Mouse (Mus musculus) limb, embryonic 12.5 days (tissue): ENCODE measurements around the gene Vps26c. TPM values are rescaled to one million over a fixed set of nuclear protein-coding genes. Genes with fewer than 3 reads are reported as not detected.
A peak's percentile ranks its signal among the peaks of the same experiment; 100 is the strongest.

ENCODE experiments used
- ATAC-seq: fragments of 200-750 bp; cut with Nextera tagmentation; 2 replicates; pipeline ENCODE4 v1.8.0; 2017; ENCODE audit warnings: low read depth, moderate TSS enrichment; ENCODE audit not compliant: insufficient number of reproducible peaks, insufficient read depth, low FRiP score, low TSS enrichment
- H3K27ac ChIP-seq: fragments of 300-500 bp; sonication (generic); 2 replicates; pipeline ENCODE4 v1.5.1; 2016; ENCODE audit warnings: mild to moderate bottlenecking, moderate library complexity
- H3K27me3 ChIP-seq: fragments of 300-500 bp; sonication (generic); 2 replicates; pipeline ENCODE4 v1.6.1; 2016; ENCODE audit warnings: mild to moderate bottlenecking, moderate library complexity
- H3K36me3 ChIP-seq: fragments of 300-500 bp; sonication (generic); 2 replicates; pipeline ENCODE4 v1.6.1; 2016; ENCODE audit warnings: mild to moderate bottlenecking, moderate library complexity
- H3K4me1 ChIP-seq: fragments of 300-500 bp; sonication (generic); replicated peaks from 2 replicates; pipeline ENCODE4 v1.6.1; 2016
- H3K4me2 ChIP-seq: fragments of 300-500 bp; sonication (generic); 2 replicates; pipeline ENCODE4 v1.6.1; 2016; ENCODE audit warnings: mild to moderate bottlenecking, moderate library complexity
- H3K4me3 ChIP-seq: fragments of 300-500 bp; sonication (generic); replicated peaks from 2 replicates; pipeline ENCODE4 v1.5.1; 2016; ENCODE audit warnings: mild to moderate bottlenecking
- H3K9ac ChIP-seq: fragments of 300-500 bp; sonication (generic); replicated peaks from 2 replicates; pipeline ENCODE4 v1.6.1; 2016; ENCODE audit warnings: mild to moderate bottlenecking, moderate library complexity
- H3K9me3 ChIP-seq: fragments of 300-500 bp; sonication (generic); 2 replicates; pipeline ENCODE4 v1.6.1; 2016; ENCODE audit warnings: mild to moderate bottlenecking, moderate library complexity
- WGBS: fragments of 180-500 bp; shearing (Covaris S2); methylation state at CpG from one replicate; pipeline ENCODE4 v1.1.7; 2016; 5-methylcytosine and 5-hydroxymethylcytosine counted together
- polyA plus RNA-seq: library from polyadenylated mRNA; unstranded; fragments of >200 nt; fragmentation: Nextera tagmentation; extraction: Ambion mirVana; gene quantifications from 2 replicates; pipeline ENCODE4 v1.2.1, GENCODE M21; 2016

Vps26c gene
- 52.4 and 61.7 TPM in 2 replicates for polyA plus RNA-seq

GRCm38 (mm10) chr16:94526344-94527151 is at the start of gene Vps26c:
Gene Vps26c (minus strand): TSS chr16:94526830.
- under 1% methylated on average over 92 of the region's 93 CpGs for WGBS
- Histone ChIP-seq H3K9me3 (no peaks in the 10 kb centered on the region), H3K4me3 (peak within 1 kb of the TSS; percentile 72), H3K27ac (peak within 1 kb of the TSS; percentile 93), H3K4me2 (peak within 1 kb of the TSS; percentile 66), H3K27me3 (no peaks in the 10 kb centered on the region), H3K4me1 (peaks cover 24% of the 10 kb centered on the region), H3K9ac (peak within 1 kb of the TSS; percentile 74), H3K36me3 (no peaks in the 10 kb centered on the region)
- peak; percentile 91 for ATAC-seq

GRCm38 (mm10) chr16:94575757-94576156 is 49.1 kb upstream of the Vps26c start:
- no peak for ATAC-seq
- H3K4me3 ChIP-seq = no peak overlapping the region
- 56% methylated on average over 5 of the region's 5 CpGs for WGBS
- no peaks in the 10 kb centered on the region for H3K27me3 ChIP-seq
- H3K9ac ChIP-seq = no peak overlapping the region
- H3K9me3 ChIP-seq = no peaks in the 10 kb centered on the region
- H3K36me3 ChIP-seq = no peaks in the 10 kb centered on the region
- no peak overlapping the region for H3K4me2 ChIP-seq
- no peak overlapping the region for H3K27ac ChIP-seq
- H3K4me1 ChIP-seq = peaks cover 62% of the 10 kb centered on the region

- no peak overlapping the region for H3K27ac ChIP-seq
- no peaks in the 10 kb centered on the region for H3K36me3 ChIP-seq
- no peaks in the 10 kb centered on the region for H3K27me3 ChIP-seq
- H3K4me3 ChIP-seq = no peak overlapping the region
- H3K9ac ChIP-seq = no peak overlapping the region
- no peak overlapping the region for H3K4me2 ChIP-seq
- no peak for ATAC-seq
- peaks cover 55% of the 10 kb centered on the region for H3K4me1 ChIP-seq
- H3K9me3 ChIP-seq = no peaks in the 10 kb centered on the region
Measured at GRCm38 (mm10) chr16:94574718-94575094, 48.1 kb upstream of the Vps26c start.

- ATAC-seq = no peak
- no peak overlapping the region for H3K4me3 ChIP-seq
- H3K9me3 ChIP-seq = no peaks in the 10 kb centered on the region
- H3K27me3 ChIP-seq = no peaks in the 10 kb centered on the region
- no peak overlapping the region for H3K27ac ChIP-seq
- 93% methylated on average over 3 of the region's 3 CpGs for WGBS
- H3K4me2 ChIP-seq = no peak overlapping the region
- H3K4me1 ChIP-seq = peaks cover 52% of the 10 kb centered on the region
- no peak overlapping the region for H3K9ac ChIP-seq
- no peaks in the 10 kb centered on the region for H3K36me3 ChIP-seq
Measured at GRCm38 (mm10) chr16:94574025-94574717, 47.5 kb upstream of the Vps26c start.

- H3K27me3 ChIP-seq = no peaks in the 10 kb centered on the region
- H3K9me3 ChIP-seq = no peaks in the 10 kb centered on the region
- ATAC-seq = no peak
- WGBS = 58% methylated on average over 2 of the region's 2 CpGs
- no peak overlapping the region for H3K27ac ChIP-seq
- H3K9ac ChIP-seq = no peak overlapping the region
- no peak overlapping the region for H3K4me3 ChIP-seq
- H3K36me3 ChIP-seq = no peaks in the 10 kb centered on the region
- H3K4me2 ChIP-seq = peak overlapping the region; percentile 31
- peaks cover 48% of the 10 kb centered on the region for H3K4me1 ChIP-seq
Measured at GRCm38 (mm10) chr16:94572422-94572821, 45.8 kb upstream of the Vps26c start.

- Histone ChIP-seq H3K4me2 (peak overlapping the region; percentile 79), H3K27ac (peak overlapping the region; percentile 100), H3K9ac (peak overlapping the region; percentile 99), H3K36me3 (no peaks in the 10 kb centered on the region), H3K4me3 (peak overlapping the region; percentile 97), H3K9me3 (no peaks in the 10 kb centered on the region), H3K4me1 (peaks cover 39% of the 10 kb centered on the region), H3K27me3 (no peaks in the 10 kb centered on the region)
- ATAC-seq = no peak
- WGBS = 31% methylated on average over 10 of the region's 10 CpGs
Measured at GRCm38 (mm10) chr16:94571111-94571993, 44.7 kb upstream of the Vps26c start.

GRCm38 (mm10) chr16:94570361-94571041 is 43.9 kb upstream of the Vps26c start:
- Histone ChIP-seq H3K4me1 (peaks cover 31% of the 10 kb centered on the region), H3K9me3 (no peaks in the 10 kb centered on the region), H3K9ac (peak overlapping the region; percentile 99), H3K4me3 (peak overlapping the region; percentile 97), H3K27me3 (no peaks in the 10 kb centered on the region), H3K36me3 (no peaks in the 10 kb centered on the region), H3K4me2 (peak overlapping the region; percentile 79), H3K27ac (peak overlapping the region; percentile 100)
- WGBS = under 1% methylated on average over 80 of the region's 88 CpGs
- no peak for ATAC-seq

GRCm38 (mm10) chr16:94569229-94570176 is 42.9 kb upstream of the Vps26c start, which contains the start of gene Dyrk1a:
Gene Dyrk1a (plus strand): TSS chr16:94570010.
- WGBS = under 1% methylated on average over 114 of the region's 133 CpGs
- H3K9me3 ChIP-seq = no peaks in the 10 kb centered on the region
- H3K27me3 ChIP-seq = no peaks in the 10 kb centered on the region

GRCm38 (mm10) chr16:94568335-94569228 is 42.0 kb upstream of the Vps26c start:
- Histone ChIP-seq H3K4me1 (peaks cover 25% of the 10 kb centered on the region), H3K9ac (peak overlapping the region; percentile 99), H3K36me3 (no peaks in the 10 kb centered on the region), H3K27me3 (no peaks in the 10 kb centered on the region), H3K4me2 (peak overlapping the region; percentile 59), H3K27ac (peak overlapping the region; percentile 100), H3K9me3 (no peaks in the 10 kb centered on the region), H3K4me3 (peak overlapping the region; percentile 97)
- ATAC-seq = peak; percentile 88
- WGBS = 2% methylated on average over 53 of the region's 53 CpGs

More at GRCm38 (mm10) chr16:94569229-94570176, 42.9 kb upstream of the Vps26c start, which contains the start of gene Dyrk1a:
- Histone ChIP-seq H3K9ac (peak within 1 kb of the TSS; percentile 99), H3K4me2 (peak within 1 kb of the TSS; percentile 79), H3K36me3 (no peaks in the 10 kb centered on the region), H3K4me1 (peaks cover 28% of the 10 kb centered on the region), H3K27ac (peak within 1 kb of the TSS; percentile 100), H3K4me3 (peak within 1 kb of the TSS; percentile 97)
- peak; percentile 94 for ATAC-seq
